Mouse (Mus musculus): ENCODE measurements around the gene Brf1. TPM values are rescaled to one million over a fixed set of nuclear protein-coding genes. Genes with fewer than 3 reads are reported as not detected.

Brf1 gene
- total RNA-seq, 2 experiments from 2014 or later, result 64.5 to 67.2 TPM

GRCm38 (mm10) chr12:113018763-113019162, 18.3 kb upstream of the Brf1 start:
- intact Hi-C loops (cut with DNase I), result no loop called here
- no peak for DNase-seq

DNA sequence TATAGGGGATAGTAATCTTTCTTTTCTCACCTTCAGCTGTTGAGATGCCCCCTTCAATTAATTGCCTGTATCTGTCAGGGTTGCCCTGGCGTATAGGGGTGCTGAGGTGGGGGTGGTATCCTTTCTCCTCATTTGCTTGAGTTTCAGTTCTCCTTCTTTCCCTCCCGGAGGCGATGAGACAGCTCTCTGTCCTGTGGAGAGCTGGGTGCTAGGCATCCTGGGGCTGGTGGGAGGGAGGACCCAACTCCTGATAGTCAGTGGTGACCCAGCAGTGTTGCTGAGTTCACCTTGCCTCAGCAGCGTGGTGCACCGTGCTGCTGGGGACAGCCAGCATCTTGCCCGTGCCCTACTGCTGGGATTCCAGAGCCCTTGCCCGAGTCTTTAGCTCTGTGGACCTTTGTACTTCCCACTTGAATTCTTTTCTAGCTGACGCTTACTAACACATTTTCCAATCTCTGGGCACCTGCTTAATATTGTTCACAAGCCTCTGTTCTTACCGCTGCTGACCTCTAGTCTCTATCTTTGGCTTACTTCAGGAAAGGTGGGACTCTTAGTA, 17.0 kb upstream of the Brf1 start:
- DNase-seq, result no peak
- intact Hi-C loops (cut with DNase I), result no loop called here

- DNase-seq, result no peak
- intact Hi-C loops (cut with DNase I), result no loop called here
Observed at GRCm38 (mm10) chr12:113016976-113017375, 16.5 kb upstream of the Brf1 start.

- no peak for DNase-seq
- intact Hi-C loops (cut with DNase I), result no loop called here
Observed at GRCm38 (mm10) chr12:113015956-113016355, 15.5 kb upstream of the Brf1 start.

- DNase-seq, result peak; percentile 15
Observed at GRCm38 (mm10) chr12:113014561-113015556, 14.4 kb upstream of the Brf1 start.

GRCm38 (mm10) chr12:113013604-113014558, 13.4 kb upstream of the Brf1 start, which contains the start of gene Pacs2:
Pacs2 (plus strand) TSS chr12:113014508.
- intact Hi-C loops (cut with DNase I), result no loop called here
- DNase-seq, result peak; percentile 94

More at GRCm38 (mm10) chr12:113014561-113015556, 14.4 kb upstream of the Brf1 start:
- intact Hi-C loops (cut with DNase I), result no loop called here

DNA sequence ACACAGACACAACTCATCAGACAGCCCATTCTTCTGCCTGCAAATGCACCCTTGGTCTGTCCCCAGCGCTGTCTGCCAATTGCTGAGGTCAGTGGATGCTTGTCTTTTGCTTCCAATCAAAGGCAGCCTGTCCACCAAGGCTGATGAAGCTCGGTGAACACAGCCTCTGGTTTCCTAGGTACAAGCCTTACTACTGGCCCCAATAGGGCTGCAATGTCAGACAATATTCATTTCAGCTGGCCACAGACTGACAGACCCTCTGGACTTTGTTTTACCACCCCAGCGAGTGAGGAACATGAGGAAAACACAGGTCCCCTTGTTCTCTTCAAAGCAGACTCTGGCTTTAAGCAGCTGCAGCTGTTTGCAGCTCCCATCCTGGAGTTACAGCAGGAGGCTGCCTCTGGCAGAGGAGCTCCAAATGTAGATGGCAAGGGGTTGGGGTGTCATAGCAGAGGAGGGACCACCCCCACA, 12.6 kb upstream of the Brf1 start:
- peak; percentile 30 for DNase-seq

DNA sequence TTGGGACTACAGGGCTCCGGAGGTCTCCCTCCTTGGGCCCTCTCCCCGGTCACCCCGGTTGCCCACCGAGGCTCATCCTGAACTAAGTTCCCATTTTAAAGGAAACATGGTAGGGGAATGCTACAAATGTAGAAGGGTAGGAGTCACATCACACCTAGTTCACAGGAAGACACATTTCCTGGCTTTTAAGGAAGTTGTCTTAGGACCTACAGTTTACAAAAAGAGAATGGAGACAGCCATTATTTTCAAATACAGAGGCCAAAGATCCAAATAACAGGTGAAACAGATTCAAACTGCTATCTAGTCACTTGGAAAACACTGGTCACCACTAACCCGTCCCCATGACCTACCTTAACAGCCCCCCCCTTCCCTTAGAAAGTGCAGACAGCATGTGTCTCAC, 11.9 kb upstream of the Brf1 start:
- DNase-seq, result no peak
- intact Hi-C loops (cut with DNase I), result no loop called here

More for the DNA sequence above, 12.6 kb upstream of the Brf1 start:
- intact Hi-C loops (cut with DNase I), result no loop called here

DNA sequence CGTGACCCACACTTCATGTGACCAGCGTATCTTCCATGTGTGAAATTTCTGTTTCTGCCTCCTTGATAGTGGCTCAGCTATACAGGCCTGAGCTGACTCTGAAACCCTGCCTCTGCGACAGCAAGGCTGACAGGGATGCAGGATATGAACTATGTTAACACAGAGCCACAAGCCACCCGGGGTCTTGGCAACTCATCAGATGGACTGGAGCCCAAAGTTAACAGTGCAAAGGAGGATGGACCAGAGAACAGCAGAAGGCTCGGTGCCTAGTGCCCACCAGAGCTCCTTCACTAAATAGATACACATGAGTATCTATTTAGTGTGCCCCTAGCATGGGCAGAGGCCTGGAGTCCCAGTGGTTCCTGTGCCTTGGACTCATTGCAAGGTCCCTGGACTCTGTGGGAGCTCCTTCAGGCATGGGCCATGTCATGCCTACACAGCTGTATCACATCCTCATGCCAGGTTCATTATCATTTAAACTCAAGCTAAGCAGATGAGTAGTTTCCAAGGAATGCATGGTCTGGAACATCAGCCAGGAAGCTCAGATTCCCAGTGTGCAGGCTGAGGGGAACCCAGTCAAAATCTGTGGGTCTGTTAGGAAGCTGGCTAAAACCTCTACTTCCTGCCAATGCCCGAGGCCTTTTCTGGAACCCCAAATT, 11.3 kb upstream of the Brf1 start:
- intact Hi-C loops (cut with DNase I), result no loop called here
- peak; percentile 76 for DNase-seq

DNA sequence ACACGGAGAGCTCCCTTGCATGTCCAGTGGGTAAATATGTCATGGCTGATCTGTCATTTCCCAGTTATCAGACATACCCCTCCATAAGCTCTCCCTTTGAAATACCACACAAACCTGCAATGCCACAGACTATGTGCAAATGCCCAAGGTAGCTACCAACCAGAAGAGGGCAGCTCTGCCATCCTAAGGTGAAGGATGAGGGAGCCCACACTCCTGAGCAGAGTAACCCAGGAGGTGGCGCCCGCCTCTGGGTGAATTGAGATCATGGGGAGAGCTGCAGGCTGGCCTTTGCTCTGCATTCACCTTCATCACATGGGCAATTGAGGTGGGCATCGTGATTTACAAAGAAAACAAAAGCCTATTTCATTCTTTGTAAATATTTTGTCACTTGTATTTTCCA, 4.5 kb upstream of the Brf1 start:
- DNase-seq, result peak; percentile 73

GRCm38 (mm10) chr12:113004011-113004410, 3.5 kb upstream of the Brf1 start:
- intact Hi-C loops (cut with DNase I), result no loop called here
- DNase-seq, result no peak

More for the DNA sequence above, 4.5 kb upstream of the Brf1 start:
- intact Hi-C loops (cut with DNase I), result no loop called here

DNA sequence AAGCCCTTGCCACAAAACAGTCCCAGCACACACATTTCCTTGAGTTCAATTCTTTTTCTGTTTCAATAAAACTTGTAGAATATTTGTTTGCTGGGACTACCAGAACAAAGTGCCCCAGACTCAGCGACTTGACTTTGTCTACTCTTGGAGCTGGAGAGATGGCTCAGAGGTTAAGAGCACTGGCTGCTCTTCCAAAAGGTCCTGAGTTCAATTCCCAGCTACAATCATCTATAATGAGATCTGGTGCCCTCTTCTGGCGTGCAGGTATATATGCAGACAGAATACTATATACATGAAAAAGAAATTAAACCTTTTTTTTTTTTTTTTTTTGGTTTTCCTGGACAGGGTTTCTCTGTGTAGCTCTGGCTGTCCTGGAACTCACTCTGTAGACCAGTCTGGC, 2.2 kb upstream of the Brf1 start:
- DNase-seq, result no peak
- intact Hi-C loops (cut with DNase I), result no loop called here

- no peak for DNase-seq
- intact Hi-C loops (cut with DNase I), result no loop called here
Observed at GRCm38 (mm10) chr12:113001133-113001474, 600 bp upstream of the Brf1 start.

- no peak for DNase-seq
- intact Hi-C loops (cut with DNase I), result no loop called here
Observed at GRCm38 (mm10) chr12:112999569-113000293, 773 bp downstream of the Brf1 start.

DNA sequence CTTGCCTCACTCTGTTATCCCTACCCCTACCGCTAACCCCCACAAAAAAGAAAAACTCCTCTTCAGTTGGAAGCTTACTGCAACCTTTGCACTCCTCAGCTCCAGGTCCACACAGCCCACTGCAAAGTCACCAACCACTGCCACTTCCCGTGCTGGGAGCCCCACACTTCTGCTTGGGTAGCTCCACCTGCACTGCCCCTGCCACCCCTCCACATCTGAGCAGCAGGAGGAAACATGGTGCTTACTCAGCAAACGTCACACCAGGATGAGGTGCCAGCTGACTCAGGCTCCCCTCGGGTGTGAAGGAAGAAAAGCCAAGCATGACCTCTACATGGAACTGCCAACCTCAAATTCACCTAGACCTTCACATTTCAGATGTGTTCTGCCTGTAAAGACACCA, 6.4 kb downstream of the Brf1 start:
- intact Hi-C loops (cut with DNase I), result no loop called here
- DNase-seq, result no peak

GRCm38 (mm10) chr12:112991444-112991843, 9.1 kb downstream of the Brf1 start:
- intact Hi-C loops (cut with DNase I), result no loop called here
- DNase-seq, result no peak

DNA sequence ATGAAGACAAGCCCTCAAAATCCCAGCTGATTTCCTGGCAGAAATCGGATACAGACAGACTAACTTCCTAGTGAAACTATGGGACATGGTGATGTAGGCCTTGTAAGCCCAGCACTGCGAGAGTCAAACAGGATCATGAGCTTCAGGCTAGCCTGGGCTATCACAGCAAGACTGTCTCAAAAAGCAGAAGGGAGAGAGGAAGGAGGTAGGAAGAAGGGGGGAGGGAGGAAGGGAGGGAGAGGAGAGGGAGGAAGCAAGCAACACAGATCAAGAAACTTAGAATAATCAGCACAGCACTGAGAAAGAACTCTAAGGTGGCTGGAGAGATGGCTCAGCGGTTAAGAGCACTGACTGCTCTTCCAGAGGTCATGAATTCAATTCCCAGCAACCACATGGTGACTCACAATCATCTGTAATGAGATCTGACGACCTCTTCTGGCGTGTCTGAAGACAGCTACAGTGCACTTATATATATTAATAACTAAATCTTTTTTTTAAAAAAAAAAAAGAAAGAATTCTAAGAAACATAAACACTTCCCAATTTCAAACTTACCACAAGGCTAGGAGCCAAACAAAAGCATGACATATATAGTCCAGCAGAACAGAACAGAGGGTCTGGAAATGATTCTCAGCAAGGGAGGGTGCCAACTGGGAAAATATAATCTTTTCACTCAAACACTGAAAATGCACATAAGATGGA, 9.6 kb downstream of the Brf1 start:
- intact Hi-C loops (cut with DNase I), result no loop called here
- no peak for DNase-seq

- DNase-seq, result no peak
- intact Hi-C loops (cut with DNase I), result no loop called here
Observed at GRCm38 (mm10) chr12:112987877-112988276, 12.6 kb downstream of the Brf1 start.

GRCm38 (mm10) chr12:112985346-112985745, 15.2 kb downstream of the Brf1 start:
- intact Hi-C loops (cut with DNase I), result no loop called here

More at GRCm38 (mm10) chr12:112985346-112985745, 15.2 kb downstream of the Brf1 start:
- no peak for DNase-seq

All from left cerebral cortex, postnatal 4 days (tissue).